Mouse (Mus musculus): ENCODE data around the gene Hist1h2bb. TPM values are rescaled to one million over a fixed set of nuclear protein-coding genes. Genes with fewer than 3 reads are reported as not detected.
A peak's percentile ranks its signal among the peaks of the same experiment; 100 is the strongest.
"Not testable (repeated sequence)": the region's sequence is repeated elsewhere in the genome, so short reads cannot be mapped to it uniquely, and the experiment has no call there.

Gene Hist1h2bb
- total RNA-seq (2014; fragmentation: Nextera tagmentation) (444 and 466 TPM in 2 replicates), total RNA-seq (2017) (1,704 and 1,978 TPM in 2 replicates), polyA plus RNA-seq (2012) (4.3 and 32.5 TPM in 2 replicates)

GRCm38 (mm10) chr13:23746201-23747080 is at the start of gene Hist1h2bb:
TSS of gene Hist1h2bb (plus strand) at chr13:23746734.
- Histone ChIP-seq H3K4me1 (ENCODE audit: insufficient read depth, low read depth, low read length) (peaks cover 44% of the 10 kb centered on the region), H3K4me3 (ENCODE audit: low read depth, low read length) (peak within 1 kb of the TSS; percentile 71)
- DNase-seq (ENCODE audit: low spot score) (peak; percentile 52), ATAC-seq (ENCODE audit: extremely low read depth, insufficient number of reproducible peaks, low FRiP score, poor library complexity, severe bottlenecking) (peak; percentile 71)
- not testable (repeated sequence) for H3K36me3 ChIP-seq (replicated peaks); H3K27me3 ChIP-seq (ENCODE audit: insufficient read depth, low read length); H3K9me3 ChIP-seq (replicated peaks)
- TF ChIP-seq POLR2AphosphoS5 (IDR thresholded peaks at IDR 0.05; ENCODE audit: insufficient replicate concordance, low read depth, low read length): peak; percentile 94

GRCm38 (mm10) chr13:23697491-23698299 is 48.8 kb upstream of the Hist1h2bb start:
- H3K36me3 ChIP-seq (replicated peaks): no peaks in the 10 kb centered on the region
- DNase-seq (ENCODE audit: low spot score): no peak

GRCm38 (mm10) chr13:23698300-23698693 is 48.2 kb upstream of the Hist1h2bb start, which contains the start of gene Hist1h4c:
TSS of gene Hist1h4c (minus strand) at chr13:23698454.
- peaks cover 31% of the 10 kb centered on the region for H3K4me1 ChIP-seq (ENCODE audit: insufficient read depth, low read depth, low read length)
- no peak for TF ChIP-seq TAL1 (conservative IDR thresholded peaks at IDR 0.05; ENCODE audit: low read depth, low read length)
- TF ChIP-seq POLR2AphosphoS5 (IDR thresholded peaks at IDR 0.05; ENCODE audit: insufficient replicate concordance, low read depth, low read length): peak; percentile 99
- no peaks in the 10 kb centered on the region for H3K9me3 ChIP-seq (replicated peaks)
- DNase-seq (ENCODE audit: low spot score): peak; percentile 74
- peak within 1 kb of the TSS; percentile 66 for H3K4me3 ChIP-seq (ENCODE audit: low read depth, low read length)
- H3K27me3 ChIP-seq (ENCODE audit: insufficient read depth, low read length): no peaks in the 10 kb centered on the region
- ATAC-seq (ENCODE audit: extremely low read depth, insufficient number of reproducible peaks, low FRiP score, poor library complexity, severe bottlenecking): peak; percentile 81
- H3K36me3 ChIP-seq (replicated peaks): no peaks in the 10 kb centered on the region

More at GRCm38 (mm10) chr13:23697491-23698299, 48.8 kb upstream of the Hist1h2bb start:
- peak; percentile 51 for ATAC-seq (ENCODE audit: extremely low read depth, insufficient number of reproducible peaks, low FRiP score, poor library complexity, severe bottlenecking)
- Histone ChIP-seq H3K4me1 (ENCODE audit: insufficient read depth, low read depth, low read length) (peaks cover 31% of the 10 kb centered on the region), H3K9me3 (replicated peaks) (no peaks in the 10 kb centered on the region), H3K4me3 (ENCODE audit: low read depth, low read length) (peak overlapping the region; percentile 66), H3K27me3 (ENCODE audit: insufficient read depth, low read length) (no peaks in the 10 kb centered on the region)
- TF ChIP-seq CTCF (IDR thresholded peaks at IDR 0.05; ENCODE audit: low read depth, low read length): peak; percentile 49; the same call in 1 of the 2 replicates
- peak; percentile 36; the same call in 1 of the 2 replicates for TF ChIP-seq POLR2AphosphoS5 (IDR thresholded peaks at IDR 0.05; ENCODE audit: insufficient replicate concordance, low read depth, low read length)
- TF ChIP-seq GATA2 (IDR thresholded peaks at IDR 0.05; ENCODE audit: borderline replicate concordance, low read depth, low read length): no peak
- TF ChIP-seq GATA1 (IDR thresholded peaks at IDR 0.05; ENCODE audit: borderline replicate concordance, low read length): no peak
- no peak for TF ChIP-seq TAL1 (conservative IDR thresholded peaks at IDR 0.05; ENCODE audit: low read depth, low read length)

GRCm38 (mm10) chr13:23698996-23699395 is 47.5 kb upstream of the Hist1h2bb start:
- no peak overlapping the region; the same call in 1 of the 2 replicates for H3K4me3 ChIP-seq (ENCODE audit: low read depth, low read length)
- DNase-seq (ENCODE audit: low spot score): no peak
- H3K4me1 ChIP-seq (ENCODE audit: insufficient read depth, low read depth, low read length): peaks cover 31% of the 10 kb centered on the region
- H3K27me3 ChIP-seq (ENCODE audit: insufficient read depth, low read length): peaks cover 4% of the 10 kb centered on the region; the same call in 1 of the 2 replicates
- no peaks in the 10 kb centered on the region for H3K36me3 ChIP-seq (replicated peaks)
- TF ChIP-seq CTCF (IDR thresholded peaks at IDR 0.05; ENCODE audit: low read depth, low read length): no peak
- no peak for TF ChIP-seq POLR2AphosphoS5 (IDR thresholded peaks at IDR 0.05; ENCODE audit: insufficient replicate concordance, low read depth, low read length)
- TF ChIP-seq GATA2 (IDR thresholded peaks at IDR 0.05; ENCODE audit: borderline replicate concordance, low read depth, low read length): no peak
- TF ChIP-seq TAL1 (conservative IDR thresholded peaks at IDR 0.05; ENCODE audit: low read depth, low read length): no peak
- TF ChIP-seq GATA1 (IDR thresholded peaks at IDR 0.05; ENCODE audit: borderline replicate concordance, low read length): no peak
- no peak for ATAC-seq (ENCODE audit: extremely low read depth, insufficient number of reproducible peaks, low FRiP score, poor library complexity, severe bottlenecking)
- no peaks in the 10 kb centered on the region for H3K9me3 ChIP-seq (replicated peaks)

DNA sequence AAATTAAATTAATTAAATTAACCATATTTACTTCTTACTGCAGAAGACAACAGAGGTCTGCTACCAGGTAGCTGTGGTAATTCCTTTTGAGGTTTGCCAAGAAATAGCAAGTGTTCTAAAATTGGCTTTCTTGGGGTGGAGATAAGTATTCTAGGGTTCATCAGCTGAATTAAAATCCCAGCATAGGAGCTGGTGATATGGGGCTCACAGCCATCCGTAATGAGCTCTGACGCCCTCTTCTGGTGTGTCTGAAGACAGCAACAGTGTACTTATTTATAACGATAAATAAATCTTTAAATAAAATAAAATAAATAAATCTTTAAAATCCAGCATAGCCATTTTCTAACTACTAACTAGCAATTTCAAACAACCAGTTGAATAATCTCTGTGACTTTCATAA is 46.8 kb upstream of the Hist1h2bb start:
- peaks cover 31% of the 10 kb centered on the region for H3K4me1 ChIP-seq (ENCODE audit: insufficient read depth, low read depth, low read length)

More for the DNA sequence above, 46.8 kb upstream of the Hist1h2bb start:
- H3K4me3 ChIP-seq (ENCODE audit: low read depth, low read length): no peak overlapping the region
- peaks cover 8% of the 10 kb centered on the region for H3K27me3 ChIP-seq (ENCODE audit: insufficient read depth, low read length)
- ATAC-seq (ENCODE audit: extremely low read depth, insufficient number of reproducible peaks, low FRiP score, poor library complexity, severe bottlenecking) (no peak), DNase-seq (ENCODE audit: low spot score) (no peak)
- H3K36me3 ChIP-seq (replicated peaks): no peaks in the 10 kb centered on the region
- TF ChIP-seq POLR2AphosphoS5 (IDR thresholded peaks at IDR 0.05; ENCODE audit: insufficient replicate concordance, low read depth, low read length) (no peak), GATA1 (IDR thresholded peaks at IDR 0.05; ENCODE audit: borderline replicate concordance, low read length) (no peak), TAL1 (conservative IDR thresholded peaks at IDR 0.05; ENCODE audit: low read depth, low read length) (no peak), CTCF (IDR thresholded peaks at IDR 0.05; ENCODE audit: low read depth, low read length) (no peak), GATA2 (IDR thresholded peaks at IDR 0.05; ENCODE audit: borderline replicate concordance, low read depth, low read length) (no peak)
- no peaks in the 10 kb centered on the region for H3K9me3 ChIP-seq (replicated peaks)

All from G1E (cell line).